Mouse (Mus musculus): Measurements from ENCODE around the gene Evx2.

Evx2 gene

GRCm38 (mm10) chr2:74611406-74611805, 48.0 kb downstream of the Evx2 start:
- no peak for DNase-seq

GRCm38 (mm10) chr2:74609350-74609749, 50.0 kb downstream of the Evx2 start:
- no peak for DNase-seq

- no peak for DNase-seq
These were observed 53.1 kb downstream of the Evx2 start for GRCm38 (mm10) chr2:74606087-74606760.

GRCm38 (mm10) chr2:74604011-74604410, 55.3 kb downstream of the Evx2 start:
- no peak for DNase-seq
